Mouse (Mus musculus) stomach, postnatal 0 days (tissue): Measurements from ENCODE around the gene Coq7. TPM values are rescaled to one million over a fixed set of nuclear protein-coding genes. Genes with fewer than 3 reads are reported as not detected.

ENCODE experiments used
- ATAC-seq: fragments of 200-750 bp; cut with Nextera tagmentation; 2 replicates; pipeline ENCODE4 v1.8.0; 2017; ENCODE audit not compliant: low FRiP score, low TSS enrichment
- DNase-seq: peaks from one replicate; pipeline ENCODE4 v3.0.0-alpha.2; 2016; ENCODE audit warnings: low spot score
- H3K27ac ChIP-seq: fragments of 300-500 bp; sonication (generic); replicated peaks from 2 replicates; pipeline ENCODE4 v1.5.1; 2014; ENCODE audit warnings: mild to moderate bottlenecking, control low read depth
- H3K27me3 ChIP-seq: fragments of 300-500 bp; sonication (generic); 2 replicates; pipeline ENCODE4 v1.6.1; 2014; ENCODE audit warnings: low read length; ENCODE audit not compliant: control insufficient read depth, insufficient read depth
- H3K36me3 ChIP-seq: fragments of 300-500 bp; sonication (generic); 2 replicates; pipeline ENCODE4 v1.6.1; 2014; ENCODE audit warnings: low read length, mixed read lengths; ENCODE audit not compliant: control insufficient read depth, insufficient read depth
- H3K4me1 ChIP-seq: fragments of 300-500 bp; sonication (generic); replicated peaks from 2 replicates; pipeline ENCODE4 v1.6.1; 2014; ENCODE audit warnings: antibody characterized with exemption; ENCODE audit not compliant: control insufficient read depth, insufficient read depth
- H3K4me2 ChIP-seq: fragments of 300-500 bp; sonication (generic); replicated peaks from 2 replicates; pipeline ENCODE4 v1.6.1; 2014; ENCODE audit warnings: low read depth, mild to moderate bottlenecking, control low read depth, moderate library complexity
- H3K4me3 ChIP-seq: fragments of 300-500 bp; sonication (generic); 2 replicates; pipeline ENCODE4 v1.5.1; 2014; ENCODE audit warnings: low read depth, low read length, control low read depth
- H3K9ac ChIP-seq: fragments of 300-500 bp; sonication (generic); 2 replicates; pipeline ENCODE4 v1.6.1; 2014; ENCODE audit warnings: mild to moderate bottlenecking, low read length, control low read depth, mixed read lengths
- H3K9me3 ChIP-seq: fragments of 300-500 bp; sonication (generic); 2 replicates; pipeline ENCODE4 v1.6.1; 2016; ENCODE audit warnings: low read length; ENCODE audit not compliant: control insufficient read depth
- CTCF ChIP-seq: IDR thresholded peaks from 2 replicates; pipeline ENCODE4 v1.5.1; 2016; ENCODE audit warnings: antibody characterized with exemption, low read depth, mild to moderate bottlenecking, moderate library complexity
- EP300 ChIP-seq: optimal IDR thresholded peaks from 2 replicates; pipeline ENCODE3; 2016; ENCODE audit warnings: antibody characterized with exemption
- WGBS: fragments of 180-500 bp; shearing (Covaris S2); extraction: QIAGEN DNeasy Blood & Tissue Kit; methylation state at CpG from one replicate; pipeline ENCODE4 v1.1.7; 2014; 5-methylcytosine and 5-hydroxymethylcytosine counted together
- polyA plus RNA-seq: library from polyadenylated mRNA; unstranded; fragments of >200 nt; fragmentation: Nextera tagmentation; extraction: Ambion mirVana; gene quantifications from 2 replicates; pipeline ENCODE4 v1.2.1, GENCODE M21; 2015

The Coq7 gene
- polyA plus RNA-seq, 1 experiment from 2014 or later = 83.6 TPM

GRCm38 (mm10) chr7:118476428-118476827 lies 56.7 kb downstream of the Coq7 start:
- WGBS = 60% methylated on average over 5 of the region's 5 CpGs
- H3K9me3 ChIP-seq = no peaks in the 10 kb centered on the region
- DNase-seq (no peak), ATAC-seq (no peak)
- no peaks in the 10 kb centered on the region for H3K27me3 ChIP-seq
- no peak overlapping the region for H3K4me3 ChIP-seq
- no peak overlapping the region for H3K27ac ChIP-seq
- no peak overlapping the region for H3K9ac ChIP-seq
- no peak overlapping the region for H3K4me2 ChIP-seq
- no peak for TF ChIP-seq EP300
- TF ChIP-seq CTCF = no peak
- H3K36me3 ChIP-seq = no peaks in the 10 kb centered on the region
- peaks cover 2% of the 10 kb centered on the region for H3K4me1 ChIP-seq

GRCm38 (mm10) chr7:118475008-118475705 lies 58.0 kb downstream of the Coq7 start:
- Histone ChIP-seq H3K4me3 (no peak overlapping the region), H3K27me3 (no peaks in the 10 kb centered on the region), H3K27ac (no peak overlapping the region), H3K9me3 (no peaks in the 10 kb centered on the region), H3K9ac (no peak overlapping the region), H3K4me2 (no peak overlapping the region), H3K36me3 (no peaks in the 10 kb centered on the region), H3K4me1 (peaks cover 2% of the 10 kb centered on the region)
- WGBS = 82% methylated on average over 7 of the region's 7 CpGs
- ATAC-seq (no peak), DNase-seq (no peak)
- TF ChIP-seq CTCF = no peak
- no peak for TF ChIP-seq EP300

GRCm38 (mm10) chr7:118472886-118473285 lies 60.3 kb downstream of the Coq7 start:
- TF ChIP-seq CTCF (no peak), EP300 (no peak)
- H3K9me3 ChIP-seq = no peaks in the 10 kb centered on the region
- ATAC-seq (no peak), DNase-seq (no peak)
- H3K4me3 ChIP-seq = no peak overlapping the region
- no peak overlapping the region for H3K9ac ChIP-seq
- H3K4me2 ChIP-seq = no peak overlapping the region
- H3K36me3 ChIP-seq = no peaks in the 10 kb centered on the region
- WGBS = 96% methylated on average over 1 of the region's 1 CpGs
- H3K27me3 ChIP-seq = no peaks in the 10 kb centered on the region
- no peaks in the 10 kb centered on the region for H3K4me1 ChIP-seq
- no peak overlapping the region for H3K27ac ChIP-seq

GRCm38 (mm10) chr7:118468060-118468459 lies 65.1 kb downstream of the Coq7 start:
- no peaks in the 10 kb centered on the region for H3K27me3 ChIP-seq
- no peaks in the 10 kb centered on the region for H3K9me3 ChIP-seq
- H3K4me3 ChIP-seq = no peak overlapping the region
- no peak overlapping the region for H3K9ac ChIP-seq
- no peak overlapping the region for H3K4me2 ChIP-seq
- no peak for DNase-seq
- 83% methylated on average over 3 of the region's 3 CpGs for WGBS
- no peak overlapping the region for H3K27ac ChIP-seq
- peaks cover 2% of the 10 kb centered on the region for H3K4me1 ChIP-seq
- no peaks in the 10 kb centered on the region for H3K36me3 ChIP-seq
- TF ChIP-seq CTCF (no peak), EP300 (no peak)
- ATAC-seq = no peak

- Histone ChIP-seq H3K36me3 (no peaks in the 10 kb centered on the region), H3K27ac (no peak overlapping the region), H3K9me3 (no peaks in the 10 kb centered on the region), H3K27me3 (no peaks in the 10 kb centered on the region), H3K9ac (no peak overlapping the region), H3K4me2 (no peak overlapping the region), H3K4me1 (peaks cover 4% of the 10 kb centered on the region), H3K4me3 (no peak overlapping the region)
- WGBS = 23% methylated on average over 4 of the region's 4 CpGs
- DNase-seq (no peak), ATAC-seq (no peak)
- no peak for TF ChIP-seq CTCF
- no peak for TF ChIP-seq EP300
Observed at GRCm38 (mm10) chr7:118464432-118464831, 68.7 kb downstream of the Coq7 start.

- WGBS = 43% methylated on average over 11 of the region's 11 CpGs
- no peaks in the 10 kb centered on the region for H3K36me3 ChIP-seq
Observed at GRCm38 (mm10) chr7:118462818-118463762, 70.1 kb downstream of the Coq7 start.

More at GRCm38 (mm10) chr7:118462818-118463762, 70.1 kb downstream of the Coq7 start:
- no peak overlapping the region for H3K4me3 ChIP-seq
- no peak for TF ChIP-seq EP300
- TF ChIP-seq CTCF = no peak
- H3K9me3 ChIP-seq = no peaks in the 10 kb centered on the region
- peak; percentile 30 for DNase-seq
- H3K27me3 ChIP-seq = no peaks in the 10 kb centered on the region
- peak; percentile 55 for ATAC-seq
- H3K4me2 ChIP-seq = no peak overlapping the region
- H3K4me1 ChIP-seq = peaks cover 4% of the 10 kb centered on the region
- H3K27ac ChIP-seq = no peak overlapping the region; the same call in none of the 2 replicates
- H3K9ac ChIP-seq = no peak overlapping the region
